Mouse (Mus musculus) erythroblast, embryonic 14.5 days (primary cell): ENCODE measurements around the gene Pigp.

Source experiments
- GATA1 ChIP-seq: IDR thresholded peaks from 2 replicates; pipeline ENCODE4 v1.6.1; 2012; ENCODE audit warnings: low read length, inconsistent platforms, mixed read lengths
- TAL1 ChIP-seq: IDR thresholded peaks from 3 replicates; pipeline ENCODE4 v1.6.1; 2012; ENCODE audit warnings: low read length, inconsistent platforms, mixed read lengths

- TF ChIP-seq GATA1 (no peak), TAL1 (no peak)
Observed at GRCm38 (mm10) chr16:94312663-94313228, 58.9 kb downstream of the Pigp start.
